Mouse (Mus musculus) embryonic facial prominence, embryonic 10.5 days (tissue): Measurements from ENCODE around the gene Prss29. TPM values are rescaled to one million over a fixed set of nuclear protein-coding genes. Genes with fewer than 3 reads are reported as not detected.

Experiments
- DNase-seq: peaks from one replicate; pipeline ENCODE4 v3.0.0-alpha.2; 2017; ENCODE audit warnings: low spot score
- H3K27ac ChIP-seq: fragments of 300-500 bp; sonication (generic); replicated peaks from 2 replicates; pipeline ENCODE4 v1.5.1; 2016; ENCODE audit warnings: mild to moderate bottlenecking
- H3K27me3 ChIP-seq: fragments of 300-500 bp; sonication (generic); replicated peaks from 2 replicates; pipeline ENCODE4 v1.6.1; 2016; ENCODE audit warnings: low read depth, mild to moderate bottlenecking; ENCODE audit not compliant: poor library complexity, severe bottlenecking
- H3K36me3 ChIP-seq: fragments of 300-500 bp; sonication (generic); replicated peaks from 2 replicates; pipeline ENCODE4 v1.6.1; 2016; ENCODE audit warnings: mild to moderate bottlenecking, moderate library complexity
- H3K4me1 ChIP-seq: fragments of 300-500 bp; sonication (generic); 2 replicates; pipeline ENCODE4 v1.6.1; 2016
- H3K4me3 ChIP-seq: fragments of 300-500 bp; sonication (generic); 2 replicates; pipeline ENCODE4 v1.5.1; 2016; ENCODE audit warnings: mild to moderate bottlenecking, moderate library complexity
- H3K9me3 ChIP-seq: fragments of 300-500 bp; sonication (generic); 2 replicates; pipeline ENCODE4 v1.6.1; 2016; ENCODE audit warnings: mild to moderate bottlenecking
- WGBS: fragments of 180-500 bp; shearing (Covaris S2); methylation state at CpG from one replicate; pipeline ENCODE4 v1.1.7; 2016; 5-methylcytosine and 5-hydroxymethylcytosine counted together
- polyA plus RNA-seq: library from polyadenylated mRNA; unstranded; fragments of >200 nt; fragmentation: Nextera tagmentation; extraction: Ambion mirVana; gene quantifications from 2 replicates; pipeline ENCODE4 v1.2.1, GENCODE M21; 2016

Gene Prss29
- polyA plus RNA-seq: not detected in 2 replicates

GRCm38 (mm10) chr17:25318354-25318753 is at the start of gene Prss29:
Prss29 (plus strand) TSS chr17:25318654.
- Histone ChIP-seq H3K9me3 (no peaks in the 10 kb centered on the region), H3K36me3 (no peaks in the 10 kb centered on the region), H3K27ac (no peak within 1 kb of the TSS), H3K27me3 (no peaks in the 10 kb centered on the region), H3K4me3 (no peak within 1 kb of the TSS), H3K4me1 (peaks cover 12% of the 10 kb centered on the region)
- WGBS: 82% methylated on average over 5 of the region's 5 CpGs
- no peak for DNase-seq

GRCm38 (mm10) chr17:25270795-25271335 is 47.6 kb upstream of the Prss29 start:
- 89% methylated on average over 2 of the region's 2 CpGs for WGBS
- no peak overlapping the region for H3K27ac ChIP-seq
- DNase-seq: no peak
- H3K4me1 ChIP-seq: peaks cover 38% of the 10 kb centered on the region
- no peaks in the 10 kb centered on the region for H3K27me3 ChIP-seq
- peak overlapping the region; percentile 92 for H3K4me3 ChIP-seq
- no peaks in the 10 kb centered on the region for H3K9me3 ChIP-seq
- H3K36me3 ChIP-seq: peaks cover 62% of the 10 kb centered on the region

DNA sequence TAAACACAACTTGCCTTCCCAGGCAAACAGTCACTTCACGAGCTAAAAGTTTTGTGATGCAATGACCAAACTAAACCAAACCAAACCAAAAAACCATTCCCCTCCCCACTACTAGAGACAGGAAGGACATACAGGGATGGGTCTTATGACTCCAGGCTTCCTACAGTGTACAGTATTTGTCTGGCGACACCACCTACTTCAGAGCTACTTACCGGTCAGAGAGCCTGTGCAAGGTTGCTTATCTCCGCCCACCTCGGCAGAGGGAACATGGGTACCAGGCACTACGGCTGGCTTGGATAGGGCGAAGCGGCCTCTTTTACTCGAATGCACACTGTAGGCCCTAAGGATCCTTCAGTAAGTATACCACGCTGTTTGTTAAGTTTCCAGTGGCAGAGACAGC is 46.1 kb upstream of the Prss29 start:
- WGBS: 2% methylated on average over 10 of the region's 10 CpGs
- no peak for DNase-seq

GRCm38 (mm10) chr17:25272951-25273705 is 45.3 kb upstream of the Prss29 start:
- Histone ChIP-seq H3K27me3 (no peaks in the 10 kb centered on the region), H3K4me3 (peak overlapping the region; percentile 92), H3K36me3 (peaks cover 40% of the 10 kb centered on the region), H3K4me1 (peaks cover 38% of the 10 kb centered on the region), H3K27ac (peak overlapping the region; percentile 99), H3K9me3 (no peaks in the 10 kb centered on the region)
- peak; percentile 89 for DNase-seq
- under 1% methylated on average over 92 of the region's 92 CpGs for WGBS

More for the DNA sequence above, 46.1 kb upstream of the Prss29 start:
- peak overlapping the region; percentile 92 for H3K4me3 ChIP-seq
- H3K36me3 ChIP-seq: peaks cover 48% of the 10 kb centered on the region
- H3K4me1 ChIP-seq: peaks cover 38% of the 10 kb centered on the region
- H3K27ac ChIP-seq: peak overlapping the region; percentile 99
- no peaks in the 10 kb centered on the region for H3K9me3 ChIP-seq
- H3K27me3 ChIP-seq: no peaks in the 10 kb centered on the region

GRCm38 (mm10) chr17:25273706-25274501 is 44.5 kb upstream of the Prss29 start:
- peak; percentile 94 for DNase-seq
- Histone ChIP-seq H3K27me3 (no peaks in the 10 kb centered on the region), H3K36me3 (peaks cover 32% of the 10 kb centered on the region), H3K4me1 (peaks cover 38% of the 10 kb centered on the region), H3K27ac (peak overlapping the region; percentile 99), H3K9me3 (no peaks in the 10 kb centered on the region), H3K4me3 (peak overlapping the region; percentile 92)
- WGBS: under 1% methylated on average over 45 of the region's 45 CpGs

GRCm38 (mm10) chr17:25274571-25275346 is 43.7 kb upstream of the Prss29 start, which contains the start of gene Ube2i:
Ube2i (minus strand) TSS chr17:25274622.
- Histone ChIP-seq H3K27ac (peak within 1 kb of the TSS; percentile 99), H3K4me3 (peak within 1 kb of the TSS; percentile 92), H3K36me3 (peaks cover 24% of the 10 kb centered on the region), H3K9me3 (no peaks in the 10 kb centered on the region), H3K27me3 (no peaks in the 10 kb centered on the region), H3K4me1 (peaks cover 33% of the 10 kb centered on the region)
- WGBS: 86% methylated on average over 9 of the region's 9 CpGs
- no peak for DNase-seq

DNA sequence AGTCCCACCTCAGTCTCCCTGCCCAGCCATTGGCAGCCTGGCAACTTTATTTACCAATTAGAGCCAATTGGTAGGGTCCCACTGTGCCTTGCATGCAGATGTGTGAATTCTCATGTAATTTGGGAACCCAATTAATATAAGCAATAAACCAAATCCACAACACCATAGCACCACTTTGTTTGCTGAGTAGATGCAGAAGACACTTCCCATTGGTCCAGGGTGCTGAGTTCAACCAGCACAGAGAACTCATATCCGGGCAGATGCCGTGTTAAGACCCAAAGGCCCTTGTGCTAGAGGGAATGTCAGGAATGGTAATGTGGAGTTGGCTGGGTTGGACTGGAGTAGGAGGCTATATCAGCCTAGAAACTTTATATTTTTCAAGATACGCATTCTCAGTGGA is 42.6 kb upstream of the Prss29 start:
- Histone ChIP-seq H3K27ac (no peak overlapping the region), H3K4me1 (peaks cover 25% of the 10 kb centered on the region), H3K36me3 (peaks cover 14% of the 10 kb centered on the region), H3K27me3 (no peaks in the 10 kb centered on the region), H3K9me3 (no peaks in the 10 kb centered on the region), H3K4me3 (no peak overlapping the region)
- 89% methylated on average over 3 of the region's 3 CpGs for WGBS
- DNase-seq: no peak

- Histone ChIP-seq H3K27ac (no peak overlapping the region), H3K4me3 (no peak overlapping the region), H3K27me3 (no peaks in the 10 kb centered on the region), H3K9me3 (no peaks in the 10 kb centered on the region), H3K4me1 (no peaks in the 10 kb centered on the region), H3K36me3 (no peaks in the 10 kb centered on the region)
- no peak for DNase-seq
- 45% methylated on average over 11 of the region's 11 CpGs for WGBS
Observed at GRCm38 (mm10) chr17:25282133-25282532, 36.3 kb upstream of the Prss29 start.

DNA sequence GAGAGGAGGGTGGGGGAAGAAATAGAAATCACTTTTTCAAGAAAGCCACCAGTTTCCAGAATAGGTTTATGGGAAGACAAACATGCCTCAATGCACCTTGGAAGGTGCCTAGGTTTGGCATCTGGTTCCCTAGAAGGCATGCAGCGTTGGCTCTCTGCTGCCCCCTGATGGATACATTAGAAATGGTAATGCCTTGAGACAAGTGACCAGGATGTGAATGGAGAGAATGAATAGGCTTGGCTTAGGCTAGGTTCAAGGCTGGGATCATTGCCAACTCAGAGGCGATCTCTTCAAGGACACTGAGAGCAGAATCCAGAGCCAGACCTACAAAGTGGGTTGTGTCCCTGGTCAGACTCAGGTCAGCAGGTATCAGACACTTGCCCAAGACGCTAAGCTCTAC is 33.4 kb upstream of the Prss29 start:
- Histone ChIP-seq H3K9me3 (no peaks in the 10 kb centered on the region), H3K36me3 (no peaks in the 10 kb centered on the region), H3K4me1 (no peaks in the 10 kb centered on the region), H3K4me3 (no peak overlapping the region), H3K27me3 (no peaks in the 10 kb centered on the region), H3K27ac (no peak overlapping the region)
- DNase-seq: peak; percentile 66
- WGBS: 20% methylated on average over 3 of the region's 3 CpGs

- WGBS: 30% methylated on average over 4 of the region's 4 CpGs
- peak; percentile 59 for DNase-seq
- no peak overlapping the region for H3K4me3 ChIP-seq
Observed at GRCm38 (mm10) chr17:25288842-25289241, 29.6 kb upstream of the Prss29 start.

GRCm38 (mm10) chr17:25290411-25290810 is 28.0 kb upstream of the Prss29 start:
- 30% methylated on average over 4 of the region's 4 CpGs for WGBS
- DNase-seq: no peak
- no peaks in the 10 kb centered on the region for H3K36me3 ChIP-seq
- H3K9me3 ChIP-seq: no peaks in the 10 kb centered on the region
- H3K27me3 ChIP-seq: no peaks in the 10 kb centered on the region
- no peak overlapping the region for H3K27ac ChIP-seq
- H3K4me1 ChIP-seq: no peaks in the 10 kb centered on the region
- H3K4me3 ChIP-seq: no peak overlapping the region

More at GRCm38 (mm10) chr17:25288842-25289241, 29.6 kb upstream of the Prss29 start:
- Histone ChIP-seq H3K27ac (no peak overlapping the region), H3K36me3 (no peaks in the 10 kb centered on the region), H3K27me3 (no peaks in the 10 kb centered on the region), H3K4me1 (no peaks in the 10 kb centered on the region), H3K9me3 (no peaks in the 10 kb centered on the region)

GRCm38 (mm10) chr17:25293495-25293894 is 25.0 kb upstream of the Prss29 start:
- Histone ChIP-seq H3K27ac (no peak overlapping the region), H3K4me1 (0 out of 2 replicates have a peak, but pooled peaks cover 3% of the 10 kb centered on the region), H3K4me3 (no peak overlapping the region), H3K9me3 (no peaks in the 10 kb centered on the region), H3K27me3 (no peaks in the 10 kb centered on the region), H3K36me3 (no peaks in the 10 kb centered on the region)
- 83% methylated on average over 5 of the region's 5 CpGs for WGBS
- no peak for DNase-seq
